Mouse (Mus musculus) neural tube, embryonic 14.5 days (tissue): ENCODE results near the gene Krt39. TPM values are rescaled to one million over a fixed set of nuclear protein-coding genes. Genes with fewer than 3 reads are reported as not detected.

ENCODE experiments used
- polyA plus RNA-seq: library from polyadenylated mRNA; unstranded; fragments of >200 nt; fragmentation: Nextera tagmentation; extraction: Ambion mirVana; gene quantifications from 2 replicates; pipeline ENCODE4 v1.2.1, GENCODE M21; 2014

Gene Krt39
- polyA plus RNA-seq, 1 experiment from 2014 or later: not detected

Other genes with a start within 250 kb of the Krt39 start
- gene Krt24, start 236.1 kb downstream of the Krt39 start, polyA plus RNA-seq: not detected in 2 replicates
- gene Krt25, start 198.4 kb downstream of the Krt39 start, polyA plus RNA-seq: 0.45 and 0.79 TPM in 2 replicates
- gene Krt26, start 183.4 kb downstream of the Krt39 start, polyA plus RNA-seq: 0.10 and 0.29 TPM in 2 replicates
- 0.43 TPM in 1 of 2 replicates, not detected in the other for gene Krt27, start 170.2 kb downstream of the Krt39 start, polyA plus RNA-seq
- gene Krt28, start 146.4 kb downstream of the Krt39 start, polyA plus RNA-seq: 0.24 and 0.32 TPM in 2 replicates
- gene Krt10, start 132.0 kb downstream of the Krt39 start, polyA plus RNA-seq: 33.7 and 39.7 TPM in 2 replicates
- gene Krt12, start 99.1 kb downstream of the Krt39 start, polyA plus RNA-seq: not detected in 2 replicates
- 0.13 TPM in 2 replicates for gene Krt20, start 83.2 kb downstream of the Krt39 start, polyA plus RNA-seq
- 0.22 TPM in 1 of 2 replicates, not detected in the other for gene Krt23, start 28.2 kb downstream of the Krt39 start, polyA plus RNA-seq
- not detected in 2 replicates for gene Krt40, start 21.8 kb upstream of the Krt39 start, polyA plus RNA-seq
- gene Krtap3-3, start 29.5 kb upstream of the Krt39 start, polyA plus RNA-seq: not detected in 2 replicates
- not detected in 2 replicates for gene Krtap3-2, start 35.5 kb upstream of the Krt39 start, polyA plus RNA-seq
- gene Gm11939, start 38.1 kb upstream of the Krt39 start, polyA plus RNA-seq: not detected in 2 replicates
- gene Krtap3-1, start 45.3 kb upstream of the Krt39 start, polyA plus RNA-seq: not detected in 2 replicates
- not detected in 2 replicates for gene Krtap1-5, start 59.7 kb upstream of the Krt39 start, polyA plus RNA-seq
- not detected in 2 replicates for gene Krtap1-4, start 62.3 kb upstream of the Krt39 start, polyA plus RNA-seq
- not detected in 2 replicates for gene Krtap1-3, start 70.0 kb upstream of the Krt39 start, polyA plus RNA-seq
- not detected in 2 replicates for gene Krtap9-3, start 76.8 kb upstream of the Krt39 start, polyA plus RNA-seq
- gene Gm11938, start 82.0 kb upstream of the Krt39 start, polyA plus RNA-seq: not detected in 2 replicates
- not detected in 2 replicates for gene Gm11937, start 88.9 kb upstream of the Krt39 start, polyA plus RNA-seq
- gene Krtap2-4, start 93.5 kb upstream of the Krt39 start, polyA plus RNA-seq: not detected in 2 replicates
- not detected in 2 replicates for gene Gm11562, start 99.1 kb upstream of the Krt39 start, polyA plus RNA-seq
- not detected in 2 replicates for gene Krtap4-1, start 106.9 kb upstream of the Krt39 start, polyA plus RNA-seq
- not detected in 2 replicates for gene Krtap4-2, start 113.7 kb upstream of the Krt39 start, polyA plus RNA-seq
- gene Krtap4-7, start 122.8 kb upstream of the Krt39 start, polyA plus RNA-seq: not detected in 2 replicates
- not detected in 2 replicates for gene Gm11555, start 128.9 kb upstream of the Krt39 start, polyA plus RNA-seq
- gene Gm11563, start 137.6 kb upstream of the Krt39 start, polyA plus RNA-seq: not detected in 2 replicates
- not detected in 2 replicates for gene Krtap4-6, start 144.6 kb upstream of the Krt39 start, polyA plus RNA-seq
- not detected in 2 replicates for gene Gm14190, start 169.4 kb upstream of the Krt39 start, polyA plus RNA-seq
- not detected in 2 replicates for gene Gm14180, start 213.0 kb upstream of the Krt39 start, polyA plus RNA-seq